Mouse (Mus musculus): ENCODE measurements around the gene Nlgn1.

DNA sequence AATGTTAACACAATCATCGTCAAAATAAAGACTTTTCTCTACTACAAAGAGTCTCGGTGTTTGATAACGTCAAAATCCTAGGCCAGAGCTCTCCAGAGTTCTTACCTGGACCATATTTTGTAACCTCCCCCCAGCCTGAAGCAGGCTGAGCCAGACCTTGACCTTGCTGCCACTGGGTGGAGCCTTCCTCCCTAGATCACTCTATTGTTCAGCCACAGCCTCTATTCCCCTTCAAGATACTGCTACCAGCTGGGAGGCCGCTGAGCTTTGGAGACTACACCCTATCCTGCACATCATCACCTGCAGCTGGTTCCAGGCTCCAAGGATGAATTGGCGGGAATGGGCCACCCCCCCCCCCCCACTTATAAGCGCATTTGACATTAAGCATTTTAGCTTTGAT, 881.8 kb downstream of the Nlgn1 start:
- TF ChIP-seq CTCF (IDR thresholded peaks at IDR 0.05): no peak
- TF ChIP-seq EP300 (IDR thresholded peaks at IDR 0.05): no peak

Data from lung, postnatal 0 days (tissue).